Mouse (Mus musculus) lung, postnatal 36 days (tissue): ENCODE data around the gene Psg21.
A peak's percentile ranks its signal among the peaks of the same experiment; 100 is the strongest.
"Not testable (repeated sequence)": the region's sequence is repeated elsewhere in the genome, so short reads cannot be mapped to it uniquely, and the experiment has no call there.

Source experiments
- DNase-seq: peaks from one replicate; pipeline ENCODE4 v3.0.0; 2022; ENCODE audit warnings: mixed read lengths

Psg21 gene

GRCm38 (mm10) chr7:18656625-18657024, at the start of gene Psg21:
TSS of gene Psg21 (minus strand) at chr7:18656725.
- DNase-seq = not testable (repeated sequence)

DNA sequence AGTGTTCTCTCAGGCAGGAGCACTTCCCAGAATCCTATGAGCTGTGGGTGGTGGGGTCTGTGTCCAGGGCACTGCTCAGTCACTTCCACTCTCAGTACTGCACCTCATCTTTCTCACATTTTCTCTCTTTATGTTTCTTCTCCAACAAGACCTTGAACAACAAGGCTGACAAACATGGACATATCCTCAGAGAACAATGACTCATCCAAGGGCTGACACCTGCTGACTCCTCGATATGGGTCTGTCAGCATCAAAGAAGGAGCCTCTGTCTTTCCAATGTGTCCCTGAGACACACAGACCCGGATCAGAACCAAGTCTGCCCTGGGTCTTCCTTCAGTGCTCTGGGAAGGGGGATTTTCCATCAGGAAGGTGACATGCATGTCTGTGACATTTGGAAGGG, 29.6 kb upstream of the Psg21 start, which contains the start of gene Psg20:
Gene Psg20 (minus strand): TSS at position 101 of the 400 bp plus-strand sequence.
- no peak for DNase-seq

GRCm38 (mm10) chr7:18685586-18685985, 29.1 kb upstream of the Psg21 start:
- no peak for DNase-seq

GRCm38 (mm10) chr7:18679772-18680171, 23.2 kb upstream of the Psg21 start:
- DNase-seq = peak; percentile 21

- not testable (repeated sequence) for DNase-seq
Observed at GRCm38 (mm10) chr7:18626921-18627320, 29.6 kb downstream of the Psg21 start.

DNA sequence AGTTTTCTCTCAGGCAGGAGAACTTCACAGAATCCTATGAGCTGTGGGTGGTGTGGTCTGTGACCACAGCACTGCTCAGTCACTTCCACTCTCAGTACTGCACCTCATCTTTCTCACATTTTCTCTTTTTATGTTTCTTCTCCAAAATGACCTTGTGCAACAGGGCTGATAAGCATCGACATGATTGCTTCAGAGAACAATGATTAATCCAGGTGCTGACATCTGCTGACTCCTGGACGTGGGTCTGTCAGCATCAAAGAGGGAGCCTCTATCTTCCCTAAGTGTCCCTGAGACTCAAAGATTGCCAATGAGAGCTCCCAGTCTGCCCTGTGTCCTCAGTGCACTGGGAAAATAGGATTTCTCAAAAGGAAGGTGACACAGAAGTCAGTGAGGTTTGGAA, 40.1 kb downstream of the Psg21 start, which contains the start of gene Psg23:
Gene Psg23 (minus strand): TSS at position 101 of the 400 bp plus-strand sequence.
- DNase-seq = not testable (repeated sequence)
